Mouse (Mus musculus): Measurements from ENCODE around the gene Gm11084. TPM values are rescaled to one million over a fixed set of nuclear protein-coding genes. Genes with fewer than 3 reads are reported as not detected.
"Not testable (repeated sequence)": the region's sequence is repeated elsewhere in the genome, so short reads cannot be mapped to it uniquely, and the experiment has no call there.

Gene Gm11084
- polyA plus RNA-seq (2015; fragmentation: Nextera tagmentation; extraction: Ambion mirVana), result not detected in 2 replicates

- ATAC-seq (ENCODE audit: low read depth), result no peak
- Histone ChIP-seq H3K4me2 (ENCODE audit: low read depth, low read length) (no peak within 1 kb of the TSS), H3K9ac (ENCODE audit: low read length) (no peak within 1 kb of the TSS), H3K4me3 (ENCODE audit: low read length) (no peak within 1 kb of the TSS), H3K4me1 (replicated peaks; ENCODE audit: control insufficient read depth, insufficient read depth, low read length) (0 out of 2 replicates have a peak, but pooled peaks cover under 1% of the 10 kb centered on the region), H3K9me3 (ENCODE audit: control insufficient read depth, low read length) (peaks cover 8% of the 10 kb centered on the region), H3K27me3 (ENCODE audit: control insufficient read depth, insufficient read depth, low read depth, low read length) (no peaks in the 10 kb centered on the region), H3K27ac (ENCODE audit: low read length) (no peak within 1 kb of the TSS), H3K36me3 (ENCODE audit: control insufficient read depth, insufficient read depth, low read length) (peaks cover 3% of the 10 kb centered on the region; the same call in 1 of the 2 replicates)
- WGBS, result 93% methylated on average over 5 of the region's 5 CpGs
These were observed at the start of gene Gm11084 for GRCm38 (mm10) chr2:72986616-72987015. Gene Gm11084 (minus strand): TSS chr2:72986716.

- Histone ChIP-seq H3K4me1 (replicated peaks; ENCODE audit: control insufficient read depth, insufficient read depth, low read length) (no peaks in the 10 kb centered on the region), H3K9ac (ENCODE audit: low read length) (no peak overlapping the region), H3K4me3 (ENCODE audit: low read length) (no peak overlapping the region), H3K27ac (ENCODE audit: low read length) (no peak overlapping the region), H3K4me2 (ENCODE audit: low read depth, low read length) (no peak overlapping the region), H3K27me3 (ENCODE audit: control insufficient read depth, insufficient read depth, low read depth, low read length) (no peaks in the 10 kb centered on the region), H3K36me3 (ENCODE audit: control insufficient read depth, insufficient read depth, low read length) (no peaks in the 10 kb centered on the region), H3K9me3 (ENCODE audit: control insufficient read depth, low read length) (no peaks in the 10 kb centered on the region)
- ATAC-seq (ENCODE audit: low read depth), result no peak
- 70% methylated on average over 7 of the region's 7 CpGs for WGBS
These were observed 44.8 kb upstream of the Gm11084 start for GRCm38 (mm10) chr2:73031061-73032055.

GRCm38 (mm10) chr2:73029846-73030245, 43.3 kb upstream of the Gm11084 start:
- H3K9ac ChIP-seq (ENCODE audit: low read length), result no peak overlapping the region
- WGBS, result 91% methylated on average over 3 of the region's 3 CpGs
- H3K4me1 ChIP-seq (replicated peaks; ENCODE audit: control insufficient read depth, insufficient read depth, low read length), result no peaks in the 10 kb centered on the region
- no peak overlapping the region for H3K4me3 ChIP-seq (ENCODE audit: low read length)
- no peak overlapping the region for H3K27ac ChIP-seq (ENCODE audit: low read length)
- no peaks in the 10 kb centered on the region for H3K36me3 ChIP-seq (ENCODE audit: control insufficient read depth, insufficient read depth, low read length)
- H3K27me3 ChIP-seq (ENCODE audit: control insufficient read depth, insufficient read depth, low read depth, low read length), result no peaks in the 10 kb centered on the region
- no peak overlapping the region for H3K4me2 ChIP-seq (ENCODE audit: low read depth, low read length)
- H3K9me3 ChIP-seq (ENCODE audit: control insufficient read depth, low read length), result no peaks in the 10 kb centered on the region
- ATAC-seq (ENCODE audit: low read depth), result no peak

- Histone ChIP-seq H3K27ac (ENCODE audit: low read length) (no peak overlapping the region), H3K4me3 (ENCODE audit: low read length) (no peak overlapping the region), H3K9ac (ENCODE audit: low read length) (no peak overlapping the region), H3K36me3 (ENCODE audit: control insufficient read depth, insufficient read depth, low read length) (no peaks in the 10 kb centered on the region), H3K9me3 (ENCODE audit: control insufficient read depth, low read length) (no peaks in the 10 kb centered on the region), H3K4me1 (replicated peaks; ENCODE audit: control insufficient read depth, insufficient read depth, low read length) (no peaks in the 10 kb centered on the region), H3K4me2 (ENCODE audit: low read depth, low read length) (no peak overlapping the region), H3K27me3 (ENCODE audit: control insufficient read depth, insufficient read depth, low read depth, low read length) (no peaks in the 10 kb centered on the region)
- ATAC-seq (ENCODE audit: low read depth), result no peak
- 37% methylated on average over 3 of the region's 3 CpGs for WGBS
These were observed 41.5 kb upstream of the Gm11084 start for GRCm38 (mm10) chr2:73028019-73028418.

- Histone ChIP-seq H3K4me2 (ENCODE audit: low read depth, low read length) (no peak overlapping the region), H3K9me3 (ENCODE audit: control insufficient read depth, low read length) (no peaks in the 10 kb centered on the region), H3K9ac (ENCODE audit: low read length) (no peak overlapping the region), H3K36me3 (ENCODE audit: control insufficient read depth, insufficient read depth, low read length) (no peaks in the 10 kb centered on the region), H3K4me1 (replicated peaks; ENCODE audit: control insufficient read depth, insufficient read depth, low read length) (no peaks in the 10 kb centered on the region), H3K27me3 (ENCODE audit: control insufficient read depth, insufficient read depth, low read depth, low read length) (no peaks in the 10 kb centered on the region), H3K27ac (ENCODE audit: low read length) (no peak overlapping the region), H3K4me3 (ENCODE audit: low read length) (no peak overlapping the region)
- ATAC-seq (ENCODE audit: low read depth), result no peak
- 38% methylated on average over 3 of the region's 3 CpGs for WGBS
These were observed 40.6 kb upstream of the Gm11084 start for GRCm38 (mm10) chr2:73027126-73027525.

- Histone ChIP-seq H3K9me3 (ENCODE audit: control insufficient read depth, low read length) (no peaks in the 10 kb centered on the region), H3K9ac (ENCODE audit: low read length) (no peak overlapping the region), H3K27me3 (ENCODE audit: control insufficient read depth, insufficient read depth, low read depth, low read length) (no peaks in the 10 kb centered on the region), H3K4me3 (ENCODE audit: low read length) (no peak overlapping the region), H3K4me2 (ENCODE audit: low read depth, low read length) (no peak overlapping the region), H3K27ac (ENCODE audit: low read length) (no peak overlapping the region), H3K36me3 (ENCODE audit: control insufficient read depth, insufficient read depth, low read length) (no peaks in the 10 kb centered on the region), H3K4me1 (replicated peaks; ENCODE audit: control insufficient read depth, insufficient read depth, low read length) (no peaks in the 10 kb centered on the region; the same call in 1 of the 2 replicates)
- peak; percentile 31; the same call in 1 of the 2 replicates for ATAC-seq (ENCODE audit: low read depth)
- 43% methylated on average over 6 of the region's 6 CpGs for WGBS
These were observed 37.3 kb upstream of the Gm11084 start for GRCm38 (mm10) chr2:73023803-73024202.

- H3K27me3 ChIP-seq (ENCODE audit: control insufficient read depth, insufficient read depth, low read depth, low read length), result no peaks in the 10 kb centered on the region
- no peak for ATAC-seq (ENCODE audit: low read depth)
- no peak overlapping the region for H3K4me3 ChIP-seq (ENCODE audit: low read length)
- no peak overlapping the region for H3K9ac ChIP-seq (ENCODE audit: low read length)
- no peak overlapping the region for H3K4me2 ChIP-seq (ENCODE audit: low read depth, low read length)
- no peak overlapping the region for H3K27ac ChIP-seq (ENCODE audit: low read length)
- WGBS, result 64% methylated on average over 6 of the region's 6 CpGs
- H3K36me3 ChIP-seq (ENCODE audit: control insufficient read depth, insufficient read depth, low read length), result no peaks in the 10 kb centered on the region
- H3K9me3 ChIP-seq (ENCODE audit: control insufficient read depth, low read length), result no peaks in the 10 kb centered on the region
- no peaks in the 10 kb centered on the region; the same call in 1 of the 2 replicates for H3K4me1 ChIP-seq (replicated peaks; ENCODE audit: control insufficient read depth, insufficient read depth, low read length)
These were observed 34.5 kb upstream of the Gm11084 start for GRCm38 (mm10) chr2:73021046-73021445.

GRCm38 (mm10) chr2:73019371-73020146, 33.0 kb upstream of the Gm11084 start:
- H3K4me3 ChIP-seq (ENCODE audit: low read length), result no peak overlapping the region
- H3K27me3 ChIP-seq (ENCODE audit: control insufficient read depth, insufficient read depth, low read depth, low read length), result no peaks in the 10 kb centered on the region
- no peaks in the 10 kb centered on the region for H3K36me3 ChIP-seq (ENCODE audit: control insufficient read depth, insufficient read depth, low read length)
- no peaks in the 10 kb centered on the region for H3K9me3 ChIP-seq (ENCODE audit: control insufficient read depth, low read length)
- no peaks in the 10 kb centered on the region; the same call in 1 of the 2 replicates for H3K4me1 ChIP-seq (replicated peaks; ENCODE audit: control insufficient read depth, insufficient read depth, low read length)
- H3K9ac ChIP-seq (ENCODE audit: low read length), result no peak overlapping the region
- H3K27ac ChIP-seq (ENCODE audit: low read length), result no peak overlapping the region
- 0 out of 2 replicates have a peak, but pooled peaks have one; percentile 28 for ATAC-seq (ENCODE audit: low read depth)
- WGBS, result 46% methylated on average over 9 of the region's 9 CpGs
- no peak overlapping the region for H3K4me2 ChIP-seq (ENCODE audit: low read depth, low read length)

GRCm38 (mm10) chr2:73014063-73014462, 27.5 kb upstream of the Gm11084 start:
- H3K9me3 ChIP-seq (ENCODE audit: control insufficient read depth, low read length), result peaks cover 14% of the 10 kb centered on the region
- not testable (repeated sequence) for H3K27ac ChIP-seq (ENCODE audit: low read length); H3K27me3 ChIP-seq (ENCODE audit: control insufficient read depth, insufficient read depth, low read depth, low read length); H3K4me3 ChIP-seq (ENCODE audit: low read length); H3K4me2 ChIP-seq (ENCODE audit: low read depth, low read length); H3K4me1 ChIP-seq (replicated peaks; ENCODE audit: control insufficient read depth, insufficient read depth, low read length); H3K9ac ChIP-seq (ENCODE audit: low read length); ATAC-seq (ENCODE audit: low read depth); H3K36me3 ChIP-seq (ENCODE audit: control insufficient read depth, insufficient read depth, low read length)
- 64% methylated on average over 9 of the region's 9 CpGs for WGBS
